Mouse (Mus musculus) CD4-positive helper T cell, adult 2 months (primary cell): ENCODE results near the gene 9230112D13Rik.

ENCODE experiments used
- DNase-seq: peaks from one replicate; pipeline ENCODE4 v3.0.0-alpha.2; 2012; ENCODE audit warnings: low read depth, missing footprints, low spot score

9230112D13Rik gene

GRCm38 (mm10) chr14:34500309-34500708 lies 22.3 kb downstream of the 9230112D13Rik start:
- DNase-seq, result no peak

DNA sequence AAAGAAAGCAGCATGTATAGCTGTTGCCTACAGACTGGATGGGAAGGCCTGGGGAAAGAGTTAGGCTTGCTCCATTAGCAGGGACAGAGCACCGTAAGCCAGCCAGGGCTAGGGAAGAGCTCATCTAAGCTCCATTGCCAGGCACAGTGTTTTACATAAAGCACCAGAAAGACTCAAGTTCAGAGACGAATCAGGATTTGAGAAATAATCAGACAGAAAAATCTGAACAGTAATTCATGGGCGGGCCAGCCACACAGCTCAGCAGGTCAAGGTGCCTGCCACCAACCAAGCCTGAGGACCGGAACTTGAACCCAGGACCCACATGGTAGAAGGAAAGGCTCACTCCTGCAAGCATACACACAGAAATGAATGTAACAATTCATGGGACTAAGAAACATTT lies 22.9 kb downstream of the 9230112D13Rik start:
- no peak for DNase-seq

DNA sequence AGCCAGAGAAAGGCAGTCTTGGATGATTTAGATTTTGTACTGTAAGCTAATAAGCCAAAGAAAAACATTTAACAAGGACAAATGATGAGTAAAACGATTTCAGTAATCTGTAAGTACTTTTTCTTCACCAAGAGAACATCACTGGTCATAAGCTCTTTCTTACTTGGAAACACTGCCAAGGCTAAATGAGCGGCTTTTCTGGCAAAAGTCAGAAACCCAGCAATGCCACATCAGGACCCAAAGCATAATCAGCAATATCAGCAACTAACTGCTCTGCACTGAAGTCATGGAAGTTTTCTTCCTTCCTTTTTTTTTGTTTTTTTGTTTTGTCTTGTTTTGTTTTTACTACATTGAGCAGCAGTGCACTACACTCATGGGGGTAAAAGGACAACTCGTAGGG lies 25.3 kb downstream of the 9230112D13Rik start:
- DNase-seq, result no peak

DNA sequence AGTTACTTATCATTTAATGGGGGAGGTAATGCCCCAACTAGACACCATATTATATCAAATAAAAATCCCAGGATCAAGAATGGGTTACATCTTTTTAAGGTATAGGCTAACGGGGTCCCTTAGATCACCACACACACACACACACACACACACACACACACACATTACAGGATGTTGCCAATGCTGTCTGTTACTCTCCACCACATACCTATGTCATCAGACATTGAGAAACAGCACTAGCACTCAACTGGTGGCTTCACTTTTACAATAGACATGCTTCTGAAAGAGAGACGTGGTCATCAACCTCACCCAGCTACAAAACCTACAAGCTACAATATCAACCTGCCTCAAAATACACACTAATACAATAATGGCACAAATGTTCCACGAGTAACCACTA lies 28.9 kb downstream of the 9230112D13Rik start:
- DNase-seq, result no peak

GRCm38 (mm10) chr14:34492688-34493087 lies 29.9 kb downstream of the 9230112D13Rik start:
- DNase-seq, result no peak

DNA sequence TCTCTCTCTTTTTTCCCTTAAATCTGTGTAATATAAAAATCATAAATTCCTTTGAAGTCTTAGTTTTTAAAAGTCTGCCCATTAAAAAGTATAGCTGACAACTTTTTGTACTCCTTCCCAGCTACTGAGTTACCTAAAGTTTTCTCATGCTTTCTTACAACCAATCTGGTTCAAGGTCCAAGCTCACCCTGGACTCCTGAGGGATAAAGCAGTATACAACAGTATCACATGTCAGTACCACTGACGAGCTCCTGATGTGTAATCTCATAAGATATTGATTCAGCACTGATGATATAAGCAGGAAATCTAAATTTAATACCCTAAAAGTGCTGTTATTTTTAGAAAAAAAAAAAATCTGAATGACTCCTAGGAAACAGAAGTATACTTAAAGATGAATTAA lies 31.6 kb downstream of the 9230112D13Rik start:
- no peak for DNase-seq

- no peak for DNase-seq
Observed at GRCm38 (mm10) chr14:34489928-34490327, 32.7 kb downstream of the 9230112D13Rik start.

DNA sequence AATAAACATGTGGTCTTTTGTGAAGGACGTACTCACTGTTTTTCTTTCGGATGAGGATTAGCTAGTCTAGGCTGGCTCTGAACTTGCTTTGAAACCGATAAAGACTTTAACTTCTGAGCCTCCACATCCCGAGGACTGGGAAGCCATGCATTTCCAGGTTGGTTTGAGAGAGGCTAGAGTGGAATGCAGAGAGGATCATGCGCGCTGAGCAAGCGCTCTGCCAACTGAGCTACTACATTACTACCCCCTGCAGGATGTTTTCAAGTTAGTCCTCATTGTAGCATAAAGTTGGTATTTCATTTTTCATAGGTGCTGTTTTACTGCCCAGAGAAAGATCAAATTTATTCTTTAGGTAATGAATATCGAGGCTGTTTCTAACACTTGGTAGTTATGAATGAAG lies 36.4 kb downstream of the 9230112D13Rik start:
- DNase-seq, result no peak

GRCm38 (mm10) chr14:34483469-34484341 lies 38.9 kb downstream of the 9230112D13Rik start:
- no peak for DNase-seq

DNA sequence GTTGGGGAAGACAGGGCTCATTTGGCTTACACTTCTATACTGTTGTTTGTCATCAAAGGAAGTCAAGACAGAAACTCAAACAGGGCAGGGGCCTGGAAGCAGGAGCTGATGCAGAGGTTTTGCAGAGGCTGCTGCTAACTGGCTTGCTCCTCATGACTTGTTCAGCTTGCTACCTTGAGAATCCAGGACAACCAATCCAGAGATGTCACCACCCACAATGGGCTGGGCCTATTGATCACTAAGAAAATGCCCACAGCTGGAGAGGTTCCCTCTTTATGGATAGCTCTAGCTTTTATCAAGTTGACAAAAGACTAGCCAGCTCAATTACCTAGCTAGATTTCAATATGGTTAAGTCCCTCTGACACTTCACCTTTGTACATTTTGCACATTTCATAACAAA lies 51.0 kb downstream of the 9230112D13Rik start:
- no peak for DNase-seq

DNA sequence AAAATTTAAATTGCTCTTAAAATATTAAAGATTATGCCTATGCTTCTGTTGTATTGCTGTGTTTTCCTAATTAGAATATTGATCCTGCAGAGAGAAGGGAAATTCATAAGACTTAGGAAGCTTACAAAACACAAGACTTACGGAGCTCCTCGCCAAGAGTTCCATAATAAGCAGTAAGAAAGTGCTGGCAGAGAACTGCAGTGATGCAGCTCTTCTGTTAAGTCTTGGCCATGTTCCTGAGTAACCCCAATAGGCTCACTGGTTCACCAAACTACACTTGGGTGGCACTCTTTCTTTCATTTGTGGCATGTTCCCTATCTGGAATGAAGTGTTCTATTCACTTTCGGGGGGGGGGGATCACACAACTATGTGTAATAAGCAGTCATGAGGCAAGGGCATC lies 56.3 kb downstream of the 9230112D13Rik start:
- no peak for DNase-seq
